Mouse (Mus musculus): ENCODE measurements around the gene Polh. TPM values are rescaled to one million over a fixed set of nuclear protein-coding genes. Genes with fewer than 3 reads are reported as not detected.

The Polh gene
- polyA plus RNA-seq (2012), result 1.6 and 1.7 TPM in 2 replicates

- TF ChIP-seq GATA1 (IDR thresholded peaks at IDR 0.05; ENCODE audit: low read length), result peak; percentile 17
These were observed at the start of gene Polh, which contains the start of gene Xpo5 for GRCm38 (mm10) chr17:46202421-46203071. TSS of gene Polh (minus strand) at chr17:46202645. TSS of gene Xpo5 (plus strand) at chr17:46202782.

- no peak for TF ChIP-seq GATA1 (IDR thresholded peaks at IDR 0.05; ENCODE audit: low read length)
These were observed 48.7 kb upstream of the Polh start for GRCm38 (mm10) chr17:46251174-46251573.

- TF ChIP-seq GATA1 (IDR thresholded peaks at IDR 0.05; ENCODE audit: low read length), result no peak
These were observed 45.7 kb upstream of the Polh start for GRCm38 (mm10) chr17:46248189-46248522.

GRCm38 (mm10) chr17:46247512-46248188, 45.2 kb upstream of the Polh start, which contains the start of the genes Polr1c and Yipf3:
TSS of gene Polr1c (minus strand) at chr17:46248054.
TSS of gene Yipf3 (plus strand) at chr17:46248080.
- no peak for TF ChIP-seq GATA1 (IDR thresholded peaks at IDR 0.05; ENCODE audit: low read length)

- no peak for TF ChIP-seq GATA1 (IDR thresholded peaks at IDR 0.05; ENCODE audit: low read length)
These were observed 42.1 kb upstream of the Polh start for GRCm38 (mm10) chr17:46244579-46244978.

GRCm38 (mm10) chr17:46243624-46244023, 41.2 kb upstream of the Polh start:
- TF ChIP-seq GATA1 (IDR thresholded peaks at IDR 0.05; ENCODE audit: low read length), result no peak

GRCm38 (mm10) chr17:46242993-46243392, 40.5 kb upstream of the Polh start:
- TF ChIP-seq GATA1 (IDR thresholded peaks at IDR 0.05; ENCODE audit: low read length), result no peak

- no peak for TF ChIP-seq GATA1 (IDR thresholded peaks at IDR 0.05; ENCODE audit: low read length)
These were observed 39.8 kb upstream of the Polh start for GRCm38 (mm10) chr17:46242274-46242673.

- no peak for TF ChIP-seq GATA1 (IDR thresholded peaks at IDR 0.05; ENCODE audit: low read length)
These were observed 39.0 kb upstream of the Polh start for GRCm38 (mm10) chr17:46241471-46241870.

- TF ChIP-seq GATA1 (IDR thresholded peaks at IDR 0.05; ENCODE audit: low read length), result no peak
These were observed 37.2 kb upstream of the Polh start for GRCm38 (mm10) chr17:46239516-46240114.

GRCm38 (mm10) chr17:46237480-46237879, 35.0 kb upstream of the Polh start:
- TF ChIP-seq GATA1 (IDR thresholded peaks at IDR 0.05; ENCODE audit: low read length), result no peak

- no peak for TF ChIP-seq GATA1 (IDR thresholded peaks at IDR 0.05; ENCODE audit: low read length)
These were observed 34.6 kb upstream of the Polh start for GRCm38 (mm10) chr17:46237079-46237478.

GRCm38 (mm10) chr17:46236067-46236466, 33.6 kb upstream of the Polh start:
- no peak for TF ChIP-seq GATA1 (IDR thresholded peaks at IDR 0.05; ENCODE audit: low read length)

- TF ChIP-seq GATA1 (IDR thresholded peaks at IDR 0.05; ENCODE audit: low read length), result no peak
These were observed 25.1 kb upstream of the Polh start for GRCm38 (mm10) chr17:46227576-46227975.

- TF ChIP-seq GATA1 (IDR thresholded peaks at IDR 0.05; ENCODE audit: low read length), result no peak
These were observed 19.2 kb upstream of the Polh start for GRCm38 (mm10) chr17:46221601-46222000.

- TF ChIP-seq GATA1 (IDR thresholded peaks at IDR 0.05; ENCODE audit: low read length), result no peak
These were observed 8.1 kb upstream of the Polh start for GRCm38 (mm10) chr17:46210550-46210949.

GRCm38 (mm10) chr17:46206676-46207075, 4.2 kb upstream of the Polh start:
- no peak for TF ChIP-seq GATA1 (IDR thresholded peaks at IDR 0.05; ENCODE audit: low read length)
